Mouse (Mus musculus): ENCODE data around the gene Cops3. TPM values are rescaled to one million over a fixed set of nuclear protein-coding genes. Genes with fewer than 3 reads are reported as not detected.

Cops3 gene
- total RNA-seq, 2 experiments from 2014 or later, result 212 to 224 TPM

GRCm38 (mm10) chr11:59782091-59782590, 57.5 kb downstream of the Cops3 start:
- ATAC-seq (replicated peaks; ENCODE audit: low FRiP score, low TSS enrichment, poor library complexity, severe bottlenecking), result no peak

- no peak for ATAC-seq (replicated peaks; ENCODE audit: low FRiP score, low TSS enrichment, poor library complexity, severe bottlenecking)
These were observed 59.4 kb downstream of the Cops3 start for GRCm38 (mm10) chr11:59780241-59780640.

GRCm38 (mm10) chr11:59779406-59779805, 60.2 kb downstream of the Cops3 start:
- ATAC-seq (replicated peaks; ENCODE audit: low FRiP score, low TSS enrichment, poor library complexity, severe bottlenecking), result no peak

- peak; percentile 4; the same call in 1 of the 2 replicates for ATAC-seq (replicated peaks; ENCODE audit: low FRiP score, low TSS enrichment, poor library complexity, severe bottlenecking)
These were observed 60.8 kb downstream of the Cops3 start for GRCm38 (mm10) chr11:59778874-59779223.

GRCm38 (mm10) chr11:59778181-59778873, 61.3 kb downstream of the Cops3 start:
- ATAC-seq (replicated peaks; ENCODE audit: low FRiP score, low TSS enrichment, poor library complexity, severe bottlenecking), result peak; percentile 95

- no peak for ATAC-seq (replicated peaks; ENCODE audit: low FRiP score, low TSS enrichment, poor library complexity, severe bottlenecking)
These were observed 62.4 kb downstream of the Cops3 start for GRCm38 (mm10) chr11:59777259-59777658.

- no peak for ATAC-seq (replicated peaks; ENCODE audit: low FRiP score, low TSS enrichment, poor library complexity, severe bottlenecking)
These were observed 64.0 kb downstream of the Cops3 start for GRCm38 (mm10) chr11:59775435-59776148.

GRCm38 (mm10) chr11:59774522-59774921, 65.1 kb downstream of the Cops3 start:
- peak; percentile 66 for ATAC-seq (replicated peaks; ENCODE audit: low FRiP score, low TSS enrichment, poor library complexity, severe bottlenecking)

- ATAC-seq (replicated peaks; ENCODE audit: low FRiP score, low TSS enrichment, poor library complexity, severe bottlenecking), result no peak
These were observed 66.7 kb downstream of the Cops3 start for GRCm38 (mm10) chr11:59772902-59773301.

GRCm38 (mm10) chr11:59772291-59772690, 67.3 kb downstream of the Cops3 start:
- no peak for ATAC-seq (replicated peaks; ENCODE audit: low FRiP score, low TSS enrichment, poor library complexity, severe bottlenecking)

- 0 out of 2 replicates have a peak, but pooled peaks have one; percentile 34 for ATAC-seq (replicated peaks; ENCODE audit: low FRiP score, low TSS enrichment, poor library complexity, severe bottlenecking)
These were observed 68.9 kb downstream of the Cops3 start for GRCm38 (mm10) chr11:59770753-59771152.

GRCm38 (mm10) chr11:59769738-59770137, 69.9 kb downstream of the Cops3 start:
- ATAC-seq (replicated peaks; ENCODE audit: low FRiP score, low TSS enrichment, poor library complexity, severe bottlenecking), result no peak

GRCm38 (mm10) chr11:59769307-59769706, 70.3 kb downstream of the Cops3 start:
- no peak for ATAC-seq (replicated peaks; ENCODE audit: low FRiP score, low TSS enrichment, poor library complexity, severe bottlenecking)

Other genes starting within 250 kb of the Cops3 start
- gene Olfr223, start 246.5 kb downstream of the Cops3 start, total RNA-seq (2014; fragmentation: Nextera tagmentation), result not detected in 2 replicates
- not detected in 2 replicates for gene Olfr223, start 246.5 kb downstream of the Cops3 start, total RNA-seq (2017)
- gene Mprip, start 178.5 kb downstream of the Cops3 start, total RNA-seq (2014; fragmentation: Nextera tagmentation), result 53.1 and 65.7 TPM in 2 replicates
- 71.1 and 75.5 TPM in 2 replicates for gene Mprip, start 178.5 kb downstream of the Cops3 start, total RNA-seq (2017)
- 2.6 and 2.8 TPM in 2 replicates for gene Pld6, start 52.2 kb downstream of the Cops3 start, total RNA-seq (2014; fragmentation: Nextera tagmentation)
- 1.4 and 2.1 TPM in 2 replicates for gene Pld6, start 52.2 kb downstream of the Cops3 start, total RNA-seq (2017)
- 25.4 and 31.1 TPM in 2 replicates for gene Flcn, start 29.8 kb downstream of the Cops3 start, total RNA-seq (2014; fragmentation: Nextera tagmentation)
- 17.0 and 21.1 TPM in 2 replicates for gene Flcn, start 29.8 kb downstream of the Cops3 start, total RNA-seq (2017)
- gene Nt5m, start 391 bp downstream of the Cops3 start, total RNA-seq (2014; fragmentation: Nextera tagmentation), result 19.6 and 21.9 TPM in 2 replicates
- 16.6 and 26.9 TPM in 2 replicates for gene Nt5m, start 391 bp downstream of the Cops3 start, total RNA-seq (2017)
- gene Med9, start 108.4 kb upstream of the Cops3 start, total RNA-seq (2014; fragmentation: Nextera tagmentation), result 23.6 and 25.8 TPM in 2 replicates
- gene Med9, start 108.4 kb upstream of the Cops3 start, total RNA-seq (2017), result 32.9 and 33.8 TPM in 2 replicates
- gene Rasd1, start 125.1 kb upstream of the Cops3 start, total RNA-seq (2014; fragmentation: Nextera tagmentation), result 0.89 TPM in 1 of 2 replicates, not detected in the other
- gene Rasd1, start 125.1 kb upstream of the Cops3 start, total RNA-seq (2017), result 2.6 TPM in 1 of 2 replicates, not detected in the other
- gene Pemt, start 206.7 kb upstream of the Cops3 start, total RNA-seq (2014; fragmentation: Nextera tagmentation), result 10.9 and 18.9 TPM in 2 replicates
- 2.0 and 5.7 TPM in 2 replicates for gene Pemt, start 206.7 kb upstream of the Cops3 start, total RNA-seq (2017)

All from megakaryocyte-erythroid progenitor cell, adult 5-6 weeks (primary cell).